Mouse (Mus musculus) liver, embryonic 15.5 days (tissue): ENCODE data around the gene Mbip. TPM values are rescaled to one million over a fixed set of nuclear protein-coding genes. Genes with fewer than 3 reads are reported as not detected.

ENCODE experiments used
- ATAC-seq: fragments of 200-750 bp; cut with Nextera tagmentation; 2 replicates; pipeline ENCODE4 v1.8.0; 2017; ENCODE audit warnings: moderate number of reproducible peaks, mild to moderate bottlenecking, moderate library complexity; ENCODE audit not compliant: insufficient read depth
- H3K27ac ChIP-seq: fragments of 300-500 bp; sonication (generic); replicated peaks from 2 replicates; pipeline ENCODE4 v1.5.1; 2015; ENCODE audit warnings: mild to moderate bottlenecking, inconsistent platforms
- H3K27me3 ChIP-seq: fragments of 300-500 bp; sonication (generic); 2 replicates; pipeline ENCODE4 v1.6.1; 2015; ENCODE audit warnings: mild to moderate bottlenecking, inconsistent platforms
- H3K36me3 ChIP-seq: fragments of 300-500 bp; sonication (generic); replicated peaks from 2 replicates; pipeline ENCODE4 v1.6.1; 2015; ENCODE audit warnings: moderate library complexity, mild to moderate bottlenecking, inconsistent platforms
- H3K4me1 ChIP-seq: fragments of 300-500 bp; sonication (generic); replicated peaks from 2 replicates; pipeline ENCODE4 v1.6.1; 2015; ENCODE audit warnings: inconsistent platforms
- H3K4me2 ChIP-seq: fragments of 300-500 bp; sonication (generic); 2 replicates; pipeline ENCODE4 v1.6.1; 2015; ENCODE audit warnings: moderate library complexity, mild to moderate bottlenecking, inconsistent platforms
- H3K4me3 ChIP-seq: fragments of 300-500 bp; sonication (generic); replicated peaks from 2 replicates; pipeline ENCODE4 v1.5.1; 2015; ENCODE audit warnings: mild to moderate bottlenecking, inconsistent platforms
- H3K9ac ChIP-seq: fragments of 300-500 bp; sonication (generic); 2 replicates; pipeline ENCODE4 v1.6.1; 2015; ENCODE audit warnings: moderate library complexity, mild to moderate bottlenecking, inconsistent platforms
- H3K9me3 ChIP-seq: fragments of 300-500 bp; sonication (generic); replicated peaks from 2 replicates; pipeline ENCODE4 v1.6.1; 2016; ENCODE audit warnings: inconsistent platforms
- WGBS: fragments of 180-500 bp; shearing (Covaris S2); methylation state at CpG from one replicate; pipeline ENCODE4 v1.1.7; 2015; ENCODE audit warnings: mixed read lengths; ENCODE audit not compliant: insufficient replicate concordance; 5-methylcytosine and 5-hydroxymethylcytosine counted together
- polyA plus RNA-seq: library from polyadenylated mRNA; unstranded; fragments of >200 nt; fragmentation: Nextera tagmentation; extraction: Ambion mirVana; gene quantifications from 2 replicates; pipeline ENCODE4 v1.2.1, GENCODE M21; 2015

Gene Mbip
- 9.5 and 9.9 TPM in 2 replicates for polyA plus RNA-seq

- peak within 1 kb of the TSS; percentile 51 for H3K27ac ChIP-seq
- no peaks in the 10 kb centered on the region for H3K27me3 ChIP-seq
- peak within 1 kb of the TSS; percentile 71 for H3K4me2 ChIP-seq
- no peaks in the 10 kb centered on the region for H3K36me3 ChIP-seq
- no peaks in the 10 kb centered on the region for H3K9me3 ChIP-seq
- WGBS: 1% methylated on average over 37 of the region's 37 CpGs
- peak within 1 kb of the TSS; percentile 90 for H3K4me3 ChIP-seq
- peak; percentile 99 for ATAC-seq
- peak within 1 kb of the TSS; percentile 79 for H3K9ac ChIP-seq
- H3K4me1 ChIP-seq: no peaks in the 10 kb centered on the region; the same call in 1 of the 2 replicates
Observed at GRCm38 (mm10) chr12:56345367-56346089, at the start of gene Mbip. TSS of gene Mbip (minus strand) at chr12:56345894.

- Histone ChIP-seq H3K4me2 (no peak overlapping the region), H3K4me3 (no peak overlapping the region), H3K9ac (no peak overlapping the region), H3K4me1 (no peaks in the 10 kb centered on the region), H3K27ac (no peak overlapping the region), H3K9me3 (no peaks in the 10 kb centered on the region), H3K27me3 (no peaks in the 10 kb centered on the region), H3K36me3 (no peaks in the 10 kb centered on the region)
- 66% methylated on average over 7 of the region's 7 CpGs for WGBS
- no peak for ATAC-seq
Observed at GRCm38 (mm10) chr12:56387647-56388205, 42.0 kb upstream of the Mbip start.

- Histone ChIP-seq H3K4me1 (no peaks in the 10 kb centered on the region), H3K9ac (no peak overlapping the region), H3K9me3 (no peaks in the 10 kb centered on the region), H3K27me3 (no peaks in the 10 kb centered on the region), H3K4me3 (no peak overlapping the region), H3K27ac (no peak overlapping the region), H3K4me2 (no peak overlapping the region), H3K36me3 (no peaks in the 10 kb centered on the region)
- no peak for ATAC-seq
- 40% methylated on average over 6 of the region's 6 CpGs for WGBS
Observed at GRCm38 (mm10) chr12:56386955-56387646, 41.4 kb upstream of the Mbip start.

- Histone ChIP-seq H3K4me2 (peak overlapping the region; percentile 71), H3K36me3 (peaks cover 3% of the 10 kb centered on the region; the same call in 1 of the 2 replicates), H3K27ac (peak overlapping the region; percentile 51; the same call in 1 of the 2 replicates), H3K9me3 (no peaks in the 10 kb centered on the region), H3K4me3 (peak overlapping the region; percentile 90), H3K4me1 (no peaks in the 10 kb centered on the region; the same call in 1 of the 2 replicates), H3K27me3 (no peaks in the 10 kb centered on the region), H3K9ac (peak overlapping the region; percentile 79)
- 4% methylated on average over 5 of the region's 5 CpGs for WGBS
- no peak for ATAC-seq
Observed at GRCm38 (mm10) chr12:56344771-56345314, 851 bp downstream of the Mbip start.

- Histone ChIP-seq H3K27ac (no peak overlapping the region), H3K4me1 (no peaks in the 10 kb centered on the region), H3K27me3 (no peaks in the 10 kb centered on the region), H3K36me3 (peaks cover 26% of the 10 kb centered on the region), H3K4me3 (no peak overlapping the region), H3K9ac (no peak overlapping the region), H3K4me2 (no peak overlapping the region), H3K9me3 (no peaks in the 10 kb centered on the region)
- WGBS: 70% methylated on average over 8 of the region's 8 CpGs
- no peak for ATAC-seq
Observed at GRCm38 (mm10) chr12:56339295-56340056, 6.2 kb downstream of the Mbip start.

- H3K4me3 ChIP-seq: no peak overlapping the region
- no peak for ATAC-seq
- WGBS: 77% methylated on average over 2 of the region's 2 CpGs
- H3K9me3 ChIP-seq: no peaks in the 10 kb centered on the region
- no peak overlapping the region for H3K9ac ChIP-seq
- no peak overlapping the region for H3K27ac ChIP-seq
- H3K4me2 ChIP-seq: no peak overlapping the region
- peaks cover 35% of the 10 kb centered on the region for H3K36me3 ChIP-seq
- H3K4me1 ChIP-seq: no peaks in the 10 kb centered on the region
- no peaks in the 10 kb centered on the region for H3K27me3 ChIP-seq
Observed at GRCm38 (mm10) chr12:56333461-56333860, 12.2 kb downstream of the Mbip start.

- H3K4me2 ChIP-seq: no peak overlapping the region
- peaks cover 41% of the 10 kb centered on the region for H3K36me3 ChIP-seq
- no peak overlapping the region for H3K4me3 ChIP-seq
- 80% methylated on average over 3 of the region's 3 CpGs for whole genome bisulfite sequencing
- H3K27me3 ChIP-seq: no peaks in the 10 kb centered on the region
- H3K9ac ChIP-seq: no peak overlapping the region
- ATAC-seq: no peak
- no peaks in the 10 kb centered on the region for H3K4me1 ChIP-seq
- no peak overlapping the region for H3K27ac ChIP-seq
- no peaks in the 10 kb centered on the region for H3K9me3 ChIP-seq
Observed at GRCm38 (mm10) chr12:56332475-56332874, 13.2 kb downstream of the Mbip start.

GRCm38 (mm10) chr12:56327448-56327998, 18.2 kb downstream of the Mbip start:
- no peak for ATAC-seq
- H3K4me3 ChIP-seq: no peak overlapping the region
- no peaks in the 10 kb centered on the region for H3K9me3 ChIP-seq
- no peaks in the 10 kb centered on the region for H3K4me1 ChIP-seq
- 71% methylated on average over 6 of the region's 6 CpGs for WGBS
- H3K36me3 ChIP-seq: peaks cover 23% of the 10 kb centered on the region; the same call in 1 of the 2 replicates
- no peak overlapping the region for H3K4me2 ChIP-seq
- no peaks in the 10 kb centered on the region for H3K27me3 ChIP-seq
- no peak overlapping the region for H3K9ac ChIP-seq
- H3K27ac ChIP-seq: no peak overlapping the region

- Histone ChIP-seq H3K4me3 (no peak overlapping the region), H3K27me3 (no peaks in the 10 kb centered on the region), H3K9me3 (no peaks in the 10 kb centered on the region), H3K4me1 (no peaks in the 10 kb centered on the region), H3K9ac (no peak overlapping the region), H3K27ac (no peak overlapping the region), H3K36me3 (peaks cover 20% of the 10 kb centered on the region; the same call in 1 of the 2 replicates), H3K4me2 (no peak overlapping the region)
- no peak for ATAC-seq
- 61% methylated on average over 1 of the region's 1 CpGs for WGBS
Observed at GRCm38 (mm10) chr12:56325851-56326250, 19.8 kb downstream of the Mbip start.

GRCm38 (mm10) chr12:56318941-56319340, 26.8 kb downstream of the Mbip start:
- H3K4me3 ChIP-seq: no peak overlapping the region
- ATAC-seq: no peak
- H3K9ac ChIP-seq: no peak overlapping the region
- H3K4me2 ChIP-seq: no peak overlapping the region
- H3K9me3 ChIP-seq: no peaks in the 10 kb centered on the region; the same call in 1 of the 2 replicates
- 72% methylated on average over 4 of the region's 4 CpGs for WGBS
- H3K4me1 ChIP-seq: no peaks in the 10 kb centered on the region
- H3K27me3 ChIP-seq: no peaks in the 10 kb centered on the region
- H3K27ac ChIP-seq: no peak overlapping the region
- H3K36me3 ChIP-seq: no peaks in the 10 kb centered on the region
